Mouse (Mus musculus) hindbrain, embryonic 15.5 days (tissue): ENCODE results near the gene Flcn. TPM values are rescaled to one million over a fixed set of nuclear protein-coding genes. Genes with fewer than 3 reads are reported as not detected.

Experiments used
- ATAC-seq: fragments of 200-750 bp; cut with Nextera tagmentation; 2 replicates; pipeline ENCODE4 v1.8.0; 2017; ENCODE audit warnings: low read depth, moderate number of reproducible peaks, moderate TSS enrichment; ENCODE audit not compliant: low FRiP score
- H3K27ac ChIP-seq: fragments of 300-500 bp; sonication (generic); replicated peaks from 2 replicates; pipeline ENCODE4 v1.5.1; 2015; ENCODE audit warnings: mild to moderate bottlenecking, inconsistent platforms
- H3K27me3 ChIP-seq: fragments of 300-500 bp; sonication (generic); 2 replicates; pipeline ENCODE4 v1.6.1; 2015; ENCODE audit warnings: control low read depth, inconsistent platforms
- H3K36me3 ChIP-seq: fragments of 300-500 bp; sonication (generic); 2 replicates; pipeline ENCODE4 v1.6.1; 2015; ENCODE audit warnings: control low read depth, inconsistent platforms
- H3K4me1 ChIP-seq: fragments of 300-500 bp; sonication (generic); replicated peaks from 2 replicates; pipeline ENCODE4 v1.6.1; 2015; ENCODE audit warnings: control low read depth, inconsistent platforms
- H3K4me2 ChIP-seq: fragments of 300-500 bp; sonication (generic); 2 replicates; pipeline ENCODE4 v1.6.1; 2015; ENCODE audit warnings: moderate library complexity, mild to moderate bottlenecking, inconsistent platforms
- H3K4me3 ChIP-seq: fragments of 300-500 bp; sonication (generic); 2 replicates; pipeline ENCODE4 v1.5.1; 2015; ENCODE audit warnings: mild to moderate bottlenecking, inconsistent platforms
- H3K9ac ChIP-seq: fragments of 300-500 bp; sonication (generic); 2 replicates; pipeline ENCODE4 v1.6.1; 2015; ENCODE audit warnings: inconsistent platforms
- H3K9me3 ChIP-seq: fragments of 300-500 bp; sonication (generic); 2 replicates; pipeline ENCODE4 v1.6.1; 2016; ENCODE audit warnings: control low read depth, inconsistent platforms
- WGBS: fragments of 180-500 bp; shearing (Covaris S2); methylation state at CpG from one replicate; pipeline ENCODE4 v1.1.7; 2015; 5-methylcytosine and 5-hydroxymethylcytosine counted together
- polyA plus RNA-seq: library from polyadenylated mRNA; unstranded; fragments of >200 nt; fragmentation: Nextera tagmentation; extraction: Ambion mirVana; gene quantifications from 2 replicates; pipeline ENCODE4 v1.2.1, GENCODE M21; 2015

Flcn gene
- polyA plus RNA-seq, 1 experiment from 2014 or later: 44.8 TPM

DNA sequence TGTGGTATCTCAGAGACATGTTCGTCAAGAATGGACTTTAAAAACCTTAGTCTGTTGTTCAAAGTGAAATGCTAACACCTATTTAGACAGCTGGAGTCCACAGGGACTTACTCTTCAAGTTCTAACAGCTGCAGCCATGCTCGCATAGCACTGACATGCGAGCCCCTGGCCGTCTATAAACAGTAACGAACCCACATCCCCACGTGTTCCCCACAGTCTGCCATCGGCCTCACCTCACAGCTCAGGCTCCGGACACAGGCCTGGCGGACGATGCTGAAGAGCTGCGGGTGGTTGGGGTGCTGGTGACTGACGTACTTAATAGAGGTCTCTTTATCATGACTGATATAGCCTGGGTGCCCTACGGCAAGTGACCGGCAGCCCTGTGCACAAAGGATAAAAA, 6.3 kb downstream of the Flcn start:
- WGBS: 92% methylated on average over 14 of the region's 14 CpGs
- Histone ChIP-seq H3K9me3 (no peaks in the 10 kb centered on the region), H3K4me2 (no peak overlapping the region), H3K9ac (no peak overlapping the region), H3K27ac (no peak overlapping the region), H3K36me3 (peaks cover 66% of the 10 kb centered on the region), H3K4me1 (peaks cover 9% of the 10 kb centered on the region), H3K4me3 (no peak overlapping the region), H3K27me3 (no peaks in the 10 kb centered on the region)
- no peak for ATAC-seq

DNA sequence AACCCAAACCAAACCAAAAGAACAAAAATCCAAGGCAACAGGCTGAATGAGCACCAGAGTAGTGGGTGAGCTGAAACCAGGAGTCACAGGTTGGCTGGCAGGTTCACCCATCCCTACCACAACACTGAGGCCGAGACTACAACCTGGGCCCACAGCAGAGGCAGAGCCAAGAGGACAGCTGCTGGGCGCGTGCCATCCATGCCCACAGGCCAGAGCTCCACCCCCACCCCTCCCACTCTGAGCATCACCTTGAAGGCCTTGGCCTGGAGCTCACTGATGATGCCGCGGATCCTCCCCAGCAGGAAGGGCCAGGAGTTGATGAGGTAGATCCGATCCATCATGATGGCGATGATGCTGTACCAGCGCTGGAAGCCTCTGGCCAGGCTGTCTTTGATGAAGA, 7.9 kb downstream of the Flcn start:
- no peak for ATAC-seq
- 97% methylated on average over 8 of the region's 8 CpGs for whole genome bisulfite sequencing
- H3K4me2 ChIP-seq: no peak overlapping the region

GRCm38 (mm10) chr11:59800412-59800811, 9.4 kb downstream of the Flcn start:
- no peak overlapping the region for H3K9ac ChIP-seq
- H3K4me1 ChIP-seq: no peaks in the 10 kb centered on the region
- no peak overlapping the region for H3K4me2 ChIP-seq
- no peak for ATAC-seq
- H3K36me3 ChIP-seq: peaks cover 82% of the 10 kb centered on the region
- H3K4me3 ChIP-seq: no peak overlapping the region
- H3K9me3 ChIP-seq: no peaks in the 10 kb centered on the region
- no peaks in the 10 kb centered on the region for H3K27me3 ChIP-seq
- 94% methylated on average over 10 of the region's 10 CpGs for WGBS
- H3K27ac ChIP-seq: no peak overlapping the region

More for the DNA sequence above, 7.9 kb downstream of the Flcn start:
- Histone ChIP-seq H3K27ac (no peak overlapping the region), H3K9ac (no peak overlapping the region), H3K4me1 (no peaks in the 10 kb centered on the region), H3K36me3 (peaks cover 74% of the 10 kb centered on the region), H3K9me3 (no peaks in the 10 kb centered on the region), H3K27me3 (no peaks in the 10 kb centered on the region), H3K4me3 (no peak overlapping the region)

DNA sequence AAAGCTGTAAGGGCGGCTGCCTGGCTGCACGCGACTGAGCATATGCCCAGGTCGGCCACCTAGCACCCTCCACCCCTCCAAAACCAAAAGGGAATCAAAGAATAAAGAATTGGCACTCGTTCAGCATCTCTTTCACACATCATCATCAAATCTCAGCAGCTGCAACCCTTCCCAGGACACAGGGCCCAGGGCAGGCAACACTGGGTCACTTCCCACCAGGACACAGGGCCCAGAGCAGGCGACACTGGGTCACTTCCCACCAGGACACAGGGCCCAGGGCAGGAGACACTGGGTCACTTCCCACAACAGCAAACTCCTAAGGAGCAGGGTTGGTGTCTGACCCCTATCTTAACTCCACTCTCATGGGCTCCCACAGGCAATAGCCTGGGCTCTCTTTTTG, 16.4 kb downstream of the Flcn start:
- 93% methylated on average over 6 of the region's 6 CpGs for WGBS
- no peaks in the 10 kb centered on the region for H3K9me3 ChIP-seq
- H3K27ac ChIP-seq: no peak overlapping the region
- H3K9ac ChIP-seq: no peak overlapping the region
- no peak for ATAC-seq
- H3K4me1 ChIP-seq: no peaks in the 10 kb centered on the region
- no peak overlapping the region for H3K4me3 ChIP-seq
- H3K36me3 ChIP-seq: peaks cover 72% of the 10 kb centered on the region
- no peak overlapping the region for H3K4me2 ChIP-seq
- no peaks in the 10 kb centered on the region for H3K27me3 ChIP-seq

DNA sequence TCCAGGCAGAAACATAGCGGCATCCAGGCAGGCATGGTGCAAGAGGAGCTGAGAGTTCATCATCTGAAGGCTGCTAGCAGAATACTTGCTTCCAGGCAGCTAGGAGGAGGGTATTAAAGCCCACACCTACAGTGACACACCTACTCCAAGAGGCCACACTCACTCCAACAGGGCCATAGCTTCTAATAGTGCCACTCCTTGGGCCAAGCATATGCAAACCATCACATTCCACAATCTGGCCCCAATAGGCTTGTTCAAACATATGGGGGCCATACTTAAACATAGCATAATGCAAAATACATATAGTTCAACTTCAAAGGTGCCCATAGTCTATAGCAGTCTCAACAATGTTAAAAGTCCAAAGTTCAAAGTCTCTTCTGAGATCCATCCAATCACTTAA, 20.5 kb downstream of the Flcn start:
- Histone ChIP-seq H3K4me2 (no peak overlapping the region), H3K4me1 (peaks cover 10% of the 10 kb centered on the region), H3K9ac (no peak overlapping the region), H3K4me3 (no peak overlapping the region), H3K9me3 (no peaks in the 10 kb centered on the region), H3K36me3 (peaks cover 32% of the 10 kb centered on the region), H3K27me3 (no peaks in the 10 kb centered on the region), H3K27ac (no peak overlapping the region)
- 97% methylated on average over 1 of the region's 1 CpGs for WGBS
- no peak for ATAC-seq

- Histone ChIP-seq H3K4me3 (peak within 1 kb of the TSS; percentile 50), H3K27me3 (no peaks in the 10 kb centered on the region), H3K27ac (0 out of 2 replicates have a peak within 1 kb of the TSS, but pooled peaks have one; percentile 28), H3K9me3 (no peaks in the 10 kb centered on the region), H3K9ac (peak within 1 kb of the TSS; percentile 57), H3K4me1 (peaks cover 10% of the 10 kb centered on the region), H3K36me3 (peaks cover 13% of the 10 kb centered on the region), H3K4me2 (peak within 1 kb of the TSS; percentile 98)
- ATAC-seq: peak; percentile 83
- WGBS: under 1% methylated on average over 49 of the region's 51 CpGs
These were observed 22.5 kb downstream of the Flcn start, which contains the start of gene Pld6 for GRCm38 (mm10) chr11:59787199-59787781. Gene Pld6 (minus strand): TSS chr11:59787645.

DNA sequence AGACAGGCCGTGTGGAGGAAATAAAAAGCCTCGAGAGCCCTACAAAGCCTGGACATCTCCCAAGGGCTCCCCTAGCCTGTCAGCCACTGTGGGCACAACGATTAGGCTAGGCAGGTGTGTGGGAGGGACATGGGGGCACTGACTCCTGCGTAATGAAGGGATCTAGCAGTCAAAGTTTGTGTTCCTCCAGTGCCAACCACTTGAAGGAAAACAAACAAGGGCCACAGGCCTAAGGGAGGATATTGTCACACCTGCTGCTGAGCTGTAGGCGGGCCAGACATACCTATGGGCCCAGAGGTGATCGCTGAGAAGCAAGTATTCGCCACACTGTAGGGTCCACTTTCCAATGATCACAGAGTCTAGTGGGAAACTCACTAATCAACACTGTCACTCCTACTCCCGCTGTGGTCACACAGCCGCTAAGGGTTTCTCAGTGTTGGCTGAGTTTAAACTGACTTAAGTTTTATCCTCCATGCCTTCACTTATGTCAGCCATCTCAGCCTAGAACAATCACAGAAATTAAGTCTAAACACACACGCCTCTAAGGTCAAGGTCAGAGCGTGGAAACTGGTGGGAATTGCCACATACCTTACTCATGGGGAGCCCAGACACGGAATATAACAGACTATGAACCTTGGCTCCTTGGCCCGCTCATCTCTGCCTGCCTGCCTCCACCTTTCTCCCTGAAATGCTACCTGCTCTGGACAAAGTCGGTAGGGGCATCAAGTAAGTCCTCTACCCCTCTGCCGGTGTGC, 23.2 kb downstream of the Flcn start:
- peak overlapping the region; percentile 98 for H3K4me2 ChIP-seq
- H3K36me3 ChIP-seq: peaks cover 7% of the 10 kb centered on the region; the same call in 1 of the 2 replicates
- no peak; the same call in 1 of the 2 replicates for ATAC-seq
- peak overlapping the region; percentile 50 for H3K4me3 ChIP-seq
- H3K9ac ChIP-seq: peak overlapping the region; percentile 57; the same call in 1 of the 2 replicates
- no peak overlapping the region for H3K27ac ChIP-seq
- no peaks in the 10 kb centered on the region for H3K9me3 ChIP-seq
- no peaks in the 10 kb centered on the region for H3K27me3 ChIP-seq
- 55% methylated on average over 15 of the region's 15 CpGs for WGBS
- H3K4me1 ChIP-seq: peaks cover 10% of the 10 kb centered on the region

- 94% methylated on average over 6 of the region's 6 CpGs for WGBS
- no peaks in the 10 kb centered on the region for H3K27me3 ChIP-seq
These were observed 26.2 kb downstream of the Flcn start for GRCm38 (mm10) chr11:59783591-59783990.

DNA sequence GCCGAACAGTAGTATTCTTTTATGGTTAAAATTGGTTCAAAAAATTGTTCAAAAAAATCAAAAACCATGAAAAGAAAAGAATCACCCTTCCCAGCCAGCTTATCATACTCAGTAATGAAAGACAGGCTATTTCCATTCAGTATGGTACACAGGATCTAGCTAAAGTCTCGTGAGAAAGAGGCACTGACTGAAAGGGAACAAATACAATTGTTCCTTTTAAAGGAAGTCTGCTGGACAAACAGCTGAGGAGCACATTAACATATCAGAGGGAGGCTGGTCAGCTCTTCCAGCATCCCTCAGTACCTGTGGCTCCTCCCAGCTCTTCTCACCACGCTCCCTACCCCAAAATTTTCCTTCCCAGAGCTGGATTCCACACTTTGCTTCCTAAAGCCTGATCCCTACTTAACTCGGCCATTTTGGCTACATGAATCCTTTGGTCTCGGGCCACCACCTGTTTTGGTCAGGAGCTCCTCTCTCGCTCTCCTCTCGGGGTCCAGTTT, 27.7 kb downstream of the Flcn start:
- H3K4me3 ChIP-seq: no peak overlapping the region
- WGBS: 71% methylated on average over 7 of the region's 7 CpGs
- H3K36me3 ChIP-seq: peaks cover 7% of the 10 kb centered on the region
- H3K4me2 ChIP-seq: no peak overlapping the region
- ATAC-seq: no peak
- no peaks in the 10 kb centered on the region for H3K27me3 ChIP-seq
- H3K4me1 ChIP-seq: peaks cover 5% of the 10 kb centered on the region
- H3K9ac ChIP-seq: no peak overlapping the region
- no peak overlapping the region for H3K27ac ChIP-seq
- no peaks in the 10 kb centered on the region for H3K9me3 ChIP-seq

More at GRCm38 (mm10) chr11:59783591-59783990, 26.2 kb downstream of the Flcn start:
- no peak for ATAC-seq
- peaks cover 10% of the 10 kb centered on the region for H3K4me1 ChIP-seq
- H3K4me2 ChIP-seq: no peak overlapping the region
- H3K9ac ChIP-seq: no peak overlapping the region
- no peaks in the 10 kb centered on the region for H3K36me3 ChIP-seq
- H3K27ac ChIP-seq: no peak overlapping the region
- no peaks in the 10 kb centered on the region for H3K9me3 ChIP-seq
- no peak overlapping the region for H3K4me3 ChIP-seq

DNA sequence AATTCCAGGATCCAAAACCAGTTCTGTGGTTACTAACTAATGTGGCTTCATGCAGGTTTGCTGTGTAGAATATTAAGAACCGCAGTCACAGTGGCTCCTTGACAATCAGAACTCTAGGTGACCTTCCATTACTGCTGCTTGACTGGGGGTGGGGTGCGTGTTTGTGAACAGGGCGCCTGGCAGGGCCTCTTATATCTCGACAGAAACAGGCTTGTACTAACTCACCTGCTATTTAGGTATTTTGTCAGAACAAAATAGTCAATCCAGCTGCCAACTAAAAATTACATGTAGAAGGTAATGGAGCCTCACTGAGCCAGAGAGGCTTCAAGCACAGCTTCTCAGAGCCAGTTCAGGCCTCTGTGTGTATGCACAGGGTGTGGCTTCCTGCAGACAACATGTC, 29.6 kb downstream of the Flcn start:
- H3K4me1 ChIP-seq: no peaks in the 10 kb centered on the region
- no peaks in the 10 kb centered on the region for H3K27me3 ChIP-seq
- ATAC-seq: no peak
- 88% methylated on average over 4 of the region's 4 CpGs for WGBS
- H3K4me3 ChIP-seq: no peak overlapping the region
- no peak overlapping the region for H3K27ac ChIP-seq
- no peak overlapping the region for H3K9ac ChIP-seq
- no peak overlapping the region for H3K4me2 ChIP-seq
- H3K36me3 ChIP-seq: peaks cover 26% of the 10 kb centered on the region
- H3K9me3 ChIP-seq: no peaks in the 10 kb centered on the region

DNA sequence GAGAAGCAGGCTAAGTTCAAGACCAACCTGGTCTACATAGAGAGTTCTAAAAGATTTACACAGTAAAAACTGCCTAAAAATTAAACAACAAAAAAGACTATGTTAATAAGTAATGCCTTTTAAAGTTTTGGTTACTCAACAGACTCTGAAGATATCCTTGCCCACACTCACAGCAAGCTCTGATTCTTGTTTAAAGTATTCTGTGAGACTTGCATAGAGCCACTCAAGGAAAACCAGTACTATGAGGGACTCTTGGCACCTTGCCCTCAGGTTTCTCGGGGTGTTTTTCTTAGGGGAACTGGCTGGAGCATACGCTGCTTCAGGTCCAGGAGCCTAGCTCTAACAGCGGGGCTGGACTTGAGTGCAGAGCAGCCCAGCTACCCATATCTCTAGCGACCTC, 30.4 kb downstream of the Flcn start:
- Histone ChIP-seq H3K4me3 (no peak overlapping the region), H3K9ac (no peak overlapping the region), H3K4me1 (no peaks in the 10 kb centered on the region), H3K4me2 (no peak overlapping the region), H3K9me3 (no peaks in the 10 kb centered on the region), H3K27me3 (no peaks in the 10 kb centered on the region), H3K27ac (no peak overlapping the region), H3K36me3 (peaks cover 30% of the 10 kb centered on the region)
- WGBS: 84% methylated on average over 4 of the region's 4 CpGs
- no peak for ATAC-seq

DNA sequence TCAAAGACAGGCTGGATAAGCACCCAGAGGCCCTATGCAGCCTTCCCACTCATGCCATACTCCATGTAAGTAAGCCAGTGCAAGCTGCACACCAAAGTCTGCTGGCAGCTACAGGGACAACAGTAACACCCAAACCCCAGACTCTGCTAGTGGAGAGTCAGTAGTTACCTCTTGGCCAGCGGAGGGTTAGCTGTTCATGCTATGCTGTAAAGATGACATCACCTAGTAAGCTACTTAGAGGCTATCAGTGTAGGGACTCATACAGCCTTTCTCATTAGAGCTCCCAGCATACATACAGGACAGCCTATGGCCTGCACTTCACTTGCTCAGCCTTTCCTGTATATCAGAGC, 31.0 kb downstream of the Flcn start:
- Histone ChIP-seq H3K9ac (no peak overlapping the region), H3K4me2 (no peak overlapping the region), H3K36me3 (peaks cover 35% of the 10 kb centered on the region), H3K4me3 (no peak overlapping the region), H3K27me3 (no peaks in the 10 kb centered on the region), H3K9me3 (no peaks in the 10 kb centered on the region), H3K4me1 (no peaks in the 10 kb centered on the region), H3K27ac (no peak overlapping the region)
- ATAC-seq: no peak
- 94% methylated on average over 1 of the region's 1 CpGs for WGBS
